Mouse (Mus musculus) small intestine, adult 2 months (tissue): ENCODE data around the gene Cux2. TPM values are rescaled to one million over a fixed set of nuclear protein-coding genes. Genes with fewer than 3 reads are reported as not detected.

Experiments
- H3K27ac ChIP-seq: fragments of 200-500 bp; 2 replicates; pipeline ENCODE4 v1.5.1; 2012; ENCODE audit warnings: low read depth, low read length, control low read depth, inconsistent platforms; ENCODE audit not compliant: insufficient read depth
- H3K27me3 ChIP-seq: fragments of 200-500 bp; 2 replicates; pipeline ENCODE4 v1.6.1; 2012; ENCODE audit warnings: mild to moderate bottlenecking, moderate library complexity, low read length, inconsistent platforms; ENCODE audit not compliant: control insufficient read depth, insufficient read depth
- H3K36me3 ChIP-seq: fragments of 200-500 bp; 2 replicates; pipeline ENCODE4 v1.6.1; 2012; ENCODE audit warnings: mild to moderate bottlenecking, low read length, control low read depth, inconsistent platforms; ENCODE audit not compliant: control insufficient read depth, insufficient read depth
- H3K4me1 ChIP-seq: fragments of 200-500 bp; 2 replicates; pipeline ENCODE4 v1.6.1; 2012; ENCODE audit warnings: low read length, inconsistent platforms, mixed read lengths; ENCODE audit not compliant: control insufficient read depth, insufficient read depth, insufficient read length
- H3K4me3 ChIP-seq: fragments of 200-500 bp; 2 replicates; pipeline ENCODE4 v1.5.1; 2012; ENCODE audit warnings: low read depth, mild to moderate bottlenecking, control low read depth, inconsistent platforms, low read length, moderate library complexity
- CTCF ChIP-seq: fragments of 200-500 bp; IDR thresholded peaks from 2 replicates; pipeline ENCODE4 v1.5.1; 2012; ENCODE audit warnings: low read depth, mild to moderate bottlenecking, control low read depth, inconsistent platforms, low read length, moderate library complexity, mixed read lengths; ENCODE audit not compliant: insufficient replicate concordance, insufficient read length; ENCODE audit errors: extremely low read depth
- POLR2A ChIP-seq: fragments of 200-500 bp; IDR thresholded peaks from 2 replicates; pipeline ENCODE4 v1.6.1; 2012; ENCODE audit warnings: low read depth, mild to moderate bottlenecking, control low read depth, inconsistent platforms, low read length, moderate library complexity
- WGBS: fragments of 180-500 bp; shearing (Covaris S2); methylation state at CpG from one replicate; pipeline ENCODE4 v1.1.7; 2018; 5-methylcytosine and 5-hydroxymethylcytosine counted together
- polyA plus RNA-seq: library from polyadenylated mRNA; depleted of rRNA; stranded (reverse); fragments of >200 nt; gene quantifications from 2 replicates; pipeline ENCODE4 v1.2.3, GENCODE M21; 2012

The Cux2 gene
- polyA plus RNA-seq, 1 experiment = 2.6 TPM

GRCm38 (mm10) chr5:122032471-122033166 is 17.3 kb downstream of the Cux2 start:
- no peaks in the 10 kb centered on the region for H3K36me3 ChIP-seq
- WGBS = 85% methylated on average over 19 of the region's 19 CpGs
- no peaks in the 10 kb centered on the region for H3K4me1 ChIP-seq
- no peak overlapping the region for H3K4me3 ChIP-seq
- no peak for TF ChIP-seq POLR2A
- no peak for TF ChIP-seq CTCF
- H3K27ac ChIP-seq = no peak overlapping the region
- H3K27me3 ChIP-seq = no peaks in the 10 kb centered on the region

DNA sequence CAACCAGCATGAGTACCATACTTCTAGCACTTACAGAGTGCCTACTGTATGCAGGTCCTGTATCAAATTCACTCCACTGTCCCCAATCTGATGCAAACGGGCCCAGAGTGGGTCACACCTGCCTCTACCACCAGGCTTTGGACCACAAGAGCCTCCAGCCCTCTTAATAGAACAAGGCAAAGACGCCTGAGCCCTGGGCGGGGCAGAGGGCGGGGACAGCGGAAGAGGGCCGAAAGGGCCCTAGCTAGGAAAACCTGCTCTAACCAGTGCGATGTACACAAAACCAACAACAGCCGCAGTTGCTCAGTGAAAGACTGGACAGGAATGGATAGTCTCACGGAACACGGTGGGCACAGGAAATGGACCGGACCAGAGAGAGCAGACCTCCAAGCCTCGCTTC is 18.8 kb downstream of the Cux2 start:
- Histone ChIP-seq H3K27ac (no peak overlapping the region), H3K4me3 (no peak overlapping the region), H3K4me1 (peaks cover 3% of the 10 kb centered on the region; the same call in 1 of the 2 replicates), H3K36me3 (no peaks in the 10 kb centered on the region), H3K27me3 (no peaks in the 10 kb centered on the region)
- WGBS = 48% methylated on average over 12 of the region's 12 CpGs
- TF ChIP-seq POLR2A (no peak), CTCF (no peak)

DNA sequence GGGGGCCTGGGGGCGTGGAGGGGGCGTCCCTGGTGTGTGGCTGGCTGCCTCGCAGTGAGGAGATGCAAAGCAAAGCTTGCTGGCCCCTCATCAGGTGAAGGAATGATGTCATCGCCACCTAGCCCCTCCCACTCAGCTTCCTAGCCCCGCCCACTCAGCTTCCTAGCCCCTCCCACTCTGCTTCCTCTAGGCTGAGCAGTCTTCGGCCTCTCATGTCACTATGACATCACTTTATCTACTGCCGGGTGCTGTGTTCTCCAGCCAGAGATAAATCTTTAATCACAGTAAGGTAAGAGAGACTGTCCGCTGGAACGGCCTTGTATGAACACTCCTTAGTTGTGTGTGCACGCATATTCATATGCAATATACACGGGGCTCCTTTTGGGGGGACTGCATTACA is 19.3 kb downstream of the Cux2 start:
- Histone ChIP-seq H3K27me3 (no peaks in the 10 kb centered on the region), H3K36me3 (no peaks in the 10 kb centered on the region), H3K4me1 (peaks cover 3% of the 10 kb centered on the region; the same call in 1 of the 2 replicates), H3K4me3 (no peak overlapping the region), H3K27ac (no peak overlapping the region)
- TF ChIP-seq POLR2A (no peak), CTCF (no peak)
- WGBS = 45% methylated on average over 11 of the region's 11 CpGs

- Histone ChIP-seq H3K36me3 (no peaks in the 10 kb centered on the region), H3K27me3 (no peaks in the 10 kb centered on the region), H3K4me3 (no peak overlapping the region), H3K27ac (no peak overlapping the region), H3K4me1 (peaks cover 3% of the 10 kb centered on the region; the same call in 1 of the 2 replicates)
- 42% methylated on average over 9 of the region's 9 CpGs for WGBS
- no peak for TF ChIP-seq POLR2A
- TF ChIP-seq CTCF = no peak
These were observed 23.1 kb downstream of the Cux2 start for GRCm38 (mm10) chr5:122026771-122027170.

GRCm38 (mm10) chr5:122026284-122026683 is 23.6 kb downstream of the Cux2 start:
- no peaks in the 10 kb centered on the region for H3K27me3 ChIP-seq
- H3K36me3 ChIP-seq = no peaks in the 10 kb centered on the region
- H3K4me1 ChIP-seq = peaks cover 3% of the 10 kb centered on the region; the same call in 1 of the 2 replicates
- TF ChIP-seq POLR2A = no peak
- TF ChIP-seq CTCF = no peak
- no peak overlapping the region for H3K27ac ChIP-seq
- no peak overlapping the region for H3K4me3 ChIP-seq
- WGBS = 21% methylated on average over 7 of the region's 7 CpGs

- WGBS = 92% methylated on average over 11 of the region's 11 CpGs
- no peak overlapping the region for H3K4me3 ChIP-seq
- H3K27ac ChIP-seq = no peak overlapping the region
- TF ChIP-seq CTCF (no peak), POLR2A (no peak)
- H3K4me1 ChIP-seq = peaks cover 3% of the 10 kb centered on the region; the same call in 1 of the 2 replicates
- no peaks in the 10 kb centered on the region for H3K36me3 ChIP-seq
- H3K27me3 ChIP-seq = no peaks in the 10 kb centered on the region
These were observed 24.8 kb downstream of the Cux2 start for GRCm38 (mm10) chr5:122025117-122025516.

DNA sequence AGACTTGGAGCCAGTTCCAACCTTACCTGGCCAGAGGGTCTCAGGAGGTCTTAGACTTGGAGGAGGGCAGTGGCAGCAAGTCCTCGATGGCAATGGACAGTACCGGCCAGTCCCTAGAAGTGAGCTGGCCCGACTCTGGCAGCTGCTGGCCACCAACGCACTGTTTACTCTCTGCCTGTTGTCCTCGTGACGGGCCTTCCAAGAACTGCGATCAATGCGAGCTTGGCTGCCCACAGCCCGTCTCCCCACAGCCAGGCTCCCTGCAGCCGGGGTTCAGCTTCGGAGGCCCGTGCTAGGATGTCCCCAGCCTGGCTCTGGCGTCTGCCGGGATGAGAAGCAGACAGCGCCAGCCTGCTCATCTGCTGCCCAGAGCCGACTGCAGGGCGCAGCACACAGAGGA is 30.6 kb downstream of the Cux2 start:
- H3K4me3 ChIP-seq = no peak overlapping the region
- no peaks in the 10 kb centered on the region for H3K36me3 ChIP-seq
- H3K4me1 ChIP-seq = no peaks in the 10 kb centered on the region
- TF ChIP-seq CTCF (no peak), POLR2A (no peak)
- WGBS = 72% methylated on average over 17 of the region's 17 CpGs
- no peaks in the 10 kb centered on the region for H3K27me3 ChIP-seq
- no peak overlapping the region for H3K27ac ChIP-seq
